Mouse (Mus musculus) thymus, adult 2 months (tissue): ENCODE measurements around the gene Uba52. TPM values are rescaled to one million over a fixed set of nuclear protein-coding genes. Genes with fewer than 3 reads are reported as not detected.

ENCODE experiments used
- DNase-seq: peaks from one replicate; pipeline ENCODE4 v3.0.0; 2021
- H3K27ac ChIP-seq: fragments of 200-500 bp; 2 replicates; pipeline ENCODE4 v1.5.1; 2012; ENCODE audit warnings: low read length, control low read depth; ENCODE audit not compliant: control insufficient read depth, insufficient read depth
- H3K27me3 ChIP-seq: fragments of 200-500 bp; 2 replicates; pipeline ENCODE4 v1.6.1; 2012; ENCODE audit warnings: mild to moderate bottlenecking, low read length, moderate library complexity, mixed read lengths; ENCODE audit not compliant: control insufficient read depth, insufficient read depth
- H3K36me3 ChIP-seq: fragments of 200-500 bp; 2 replicates; pipeline ENCODE4 v1.6.1; 2012; ENCODE audit warnings: mild to moderate bottlenecking, low read length, moderate library complexity; ENCODE audit not compliant: control insufficient read depth, insufficient read depth
- H3K4me1 ChIP-seq: fragments of 200-500 bp; replicated peaks from 2 replicates; pipeline ENCODE4 v1.6.1; 2012; ENCODE audit warnings: low read length; ENCODE audit not compliant: control insufficient read depth, insufficient read depth
- H3K4me3 ChIP-seq: fragments of 200-500 bp; 2 replicates; pipeline ENCODE4 v1.5.1; 2012; ENCODE audit warnings: mild to moderate bottlenecking, low read length, control low read depth, moderate library complexity; ENCODE audit not compliant: control insufficient read depth, insufficient read depth
- CTCF ChIP-seq: fragments of 200-500 bp; IDR thresholded peaks from 2 replicates; pipeline ENCODE4 v1.5.1; 2012; ENCODE audit warnings: mild to moderate bottlenecking, control low read depth, low read length, moderate library complexity, borderline replicate concordance; ENCODE audit not compliant: control insufficient read depth, poor library complexity, insufficient read depth; ENCODE audit errors: extremely low read depth
- POLR2A ChIP-seq: fragments of 200-500 bp; IDR thresholded peaks from 2 replicates; pipeline ENCODE4 v1.6.1; 2012; ENCODE audit warnings: mild to moderate bottlenecking, low read length, control low read depth, moderate library complexity; ENCODE audit not compliant: control insufficient read depth, poor library complexity, insufficient read depth; ENCODE audit errors: extremely low read depth
- WGBS: fragments of 180-500 bp; shearing (Covaris S2); methylation state at CpG from one replicate; pipeline ENCODE4 v1.1.7; 2018; 5-methylcytosine and 5-hydroxymethylcytosine counted together
- polyA plus RNA-seq: library from polyadenylated mRNA; depleted of rRNA; stranded (reverse); fragments of >200 nt; gene quantifications from 2 replicates; pipeline ENCODE4 v1.2.3, GENCODE M21; 2012

Uba52 gene
- polyA plus RNA-seq, 1 experiment = 731 TPM

DNA sequence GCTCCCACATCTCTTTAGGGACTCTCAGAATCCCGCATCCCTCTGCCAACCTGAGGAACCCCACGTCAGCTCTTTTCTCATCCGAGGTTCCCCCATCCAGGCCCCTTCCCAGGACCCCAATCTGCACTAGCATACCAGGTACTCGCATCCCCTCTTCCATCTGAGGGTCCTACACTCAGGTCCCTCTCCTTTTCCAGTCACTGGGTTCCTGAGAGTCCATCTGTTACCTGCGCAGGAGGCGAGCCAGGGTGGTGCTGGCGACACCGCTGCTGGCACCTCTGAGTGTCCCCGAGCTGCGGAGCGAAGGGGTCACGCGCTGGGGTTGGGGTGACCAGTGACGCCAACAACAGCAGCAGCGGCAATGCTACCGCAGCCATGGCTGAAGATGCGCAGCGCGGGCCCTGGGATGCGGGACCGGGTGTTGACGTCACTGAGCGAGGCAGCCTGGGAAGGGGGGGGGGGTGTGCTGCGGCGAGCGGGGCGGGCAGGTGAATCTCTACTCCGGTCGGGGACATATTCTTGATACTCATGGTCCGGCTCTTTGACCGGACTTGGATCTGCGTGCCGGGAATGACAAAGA is 23.6 kb downstream of the Uba52 start, which contains the start of gene Tmem59l:
Gene Tmem59l (minus strand): TSS at position 418 of the 580 bp plus-strand sequence.
- Histone ChIP-seq H3K4me3 (peak within 1 kb of the TSS; percentile 25), H3K27me3 (peaks cover 34% of the 10 kb centered on the region), H3K36me3 (no peaks in the 10 kb centered on the region), H3K27ac (no peak within 1 kb of the TSS), H3K4me1 (peaks cover 18% of the 10 kb centered on the region)
- TF ChIP-seq CTCF = no peak
- WGBS = 52% methylated on average over 33 of the region's 33 CpGs
- DNase-seq = no peak

DNA sequence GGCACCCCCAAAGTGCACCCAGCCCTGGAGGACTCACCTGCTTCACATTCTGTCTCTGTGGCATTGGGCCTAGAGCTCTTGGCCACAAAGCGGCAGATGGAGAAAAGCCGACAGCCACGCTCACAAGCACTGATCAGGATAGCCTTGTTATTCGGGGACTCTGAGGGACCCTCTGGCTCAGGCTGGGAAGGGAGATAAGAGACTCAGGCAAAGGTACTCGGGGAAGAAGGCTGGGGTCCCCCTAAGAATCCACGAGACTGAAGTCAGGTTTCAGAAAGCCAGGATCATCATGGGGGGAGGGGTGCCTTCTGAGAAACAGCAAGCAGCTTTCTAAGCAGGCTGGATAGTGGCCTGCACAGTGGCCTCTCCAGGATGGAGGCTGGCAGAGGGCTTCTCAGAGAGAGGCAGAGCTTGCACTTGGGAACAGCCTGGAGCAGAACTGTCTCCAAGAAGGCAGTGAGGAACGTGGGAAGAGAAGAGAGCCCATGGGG is 24.4 kb downstream of the Uba52 start:
- Histone ChIP-seq H3K27me3 (peaks cover 27% of the 10 kb centered on the region), H3K4me3 (no peak overlapping the region), H3K4me1 (peaks cover 18% of the 10 kb centered on the region), H3K27ac (no peak overlapping the region), H3K36me3 (no peaks in the 10 kb centered on the region)
- 80% methylated on average over 7 of the region's 7 CpGs for WGBS
- DNase-seq = no peak
- TF ChIP-seq CTCF (no peak), POLR2A (no peak)

DNA sequence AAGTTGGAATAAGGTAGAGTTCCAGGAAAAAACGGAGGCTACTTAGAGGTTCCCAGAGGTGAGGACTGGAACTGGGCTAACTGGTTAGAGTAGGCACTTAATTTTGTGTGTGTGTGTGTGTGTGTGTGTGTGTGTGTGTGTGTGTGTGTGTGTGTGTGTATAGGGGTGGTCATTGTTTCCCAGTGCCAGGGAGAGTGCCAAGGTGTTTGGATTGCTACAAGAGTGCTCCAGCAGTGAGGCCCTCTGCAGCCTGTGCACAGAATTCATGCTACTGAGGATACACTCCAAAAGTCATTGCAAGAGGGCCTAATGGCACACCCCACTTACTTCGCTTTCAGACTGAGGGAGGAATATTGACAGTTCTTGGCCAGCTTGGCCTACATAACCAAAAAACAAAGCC is 27.7 kb downstream of the Uba52 start:
- Histone ChIP-seq H3K27me3 (peaks cover 7% of the 10 kb centered on the region; the same call in 1 of the 2 replicates), H3K27ac (no peak overlapping the region), H3K4me1 (peaks cover 4% of the 10 kb centered on the region), H3K4me3 (no peak overlapping the region), H3K36me3 (no peaks in the 10 kb centered on the region)
- DNase-seq = no peak
- WGBS = 89% methylated on average over 2 of the region's 2 CpGs
- no peak for TF ChIP-seq POLR2A
- no peak for TF ChIP-seq CTCF

DNA sequence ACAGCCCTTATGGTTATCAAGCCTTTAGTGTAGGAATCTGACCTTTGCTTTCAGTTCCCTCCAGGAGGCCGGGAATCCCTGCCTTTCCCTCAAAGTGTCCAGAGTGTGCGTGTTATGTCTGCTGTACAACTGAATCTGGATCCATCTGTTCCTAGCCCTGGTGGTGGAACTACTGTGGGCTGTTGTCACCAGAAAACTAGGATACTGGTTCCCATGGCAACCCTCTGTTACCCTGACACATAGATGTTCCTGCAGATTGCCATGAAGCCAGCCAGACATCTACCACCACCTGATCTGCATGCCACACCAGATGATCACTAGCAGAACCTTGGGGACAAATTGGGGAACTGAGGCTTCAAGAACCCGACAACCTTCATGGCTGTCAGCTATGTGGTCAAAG is 28.7 kb downstream of the Uba52 start:
- Histone ChIP-seq H3K27ac (no peak overlapping the region), H3K27me3 (peaks cover 5% of the 10 kb centered on the region; the same call in 1 of the 2 replicates), H3K36me3 (no peaks in the 10 kb centered on the region), H3K4me1 (peaks cover 8% of the 10 kb centered on the region), H3K4me3 (no peak overlapping the region)
- TF ChIP-seq POLR2A (no peak), CTCF (no peak)
- DNase-seq = no peak
- WGBS = 82% methylated on average over 3 of the region's 3 CpGs

DNA sequence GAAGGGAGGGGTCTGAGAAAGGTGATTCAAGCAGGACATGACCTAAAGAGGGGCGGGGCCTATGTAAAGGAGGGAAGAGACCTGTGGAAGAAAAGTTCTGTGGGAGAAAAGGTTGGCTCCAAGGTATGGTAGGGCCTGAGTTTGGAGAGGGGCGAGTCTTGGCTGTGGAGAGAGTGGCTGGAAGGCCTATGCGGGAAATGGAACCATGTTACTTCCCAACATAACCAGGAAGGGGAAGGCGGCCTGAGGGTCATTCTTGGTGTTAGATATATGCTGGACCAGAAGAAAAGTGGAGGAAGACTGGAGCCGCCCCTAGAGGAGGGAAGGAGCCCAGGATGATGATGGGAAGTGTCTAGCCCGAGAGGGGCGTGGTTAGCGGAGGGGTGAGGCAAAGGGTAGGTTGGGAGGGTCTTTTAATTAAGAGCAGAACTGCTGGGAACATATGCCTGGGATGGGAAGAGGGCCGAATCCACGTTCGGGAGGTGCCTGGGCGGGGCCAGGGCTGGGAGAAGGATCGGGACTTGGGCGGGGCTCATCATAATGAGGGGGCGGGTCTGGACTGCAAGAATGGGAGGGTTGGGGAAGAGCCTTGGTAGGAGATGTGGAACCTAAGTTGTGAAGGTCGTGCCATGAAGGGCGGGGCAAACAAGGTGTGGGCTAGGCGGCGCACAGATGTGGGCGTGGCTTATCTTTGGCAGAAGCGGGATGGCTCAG is 33.2 kb downstream of the Uba52 start:
- H3K27ac ChIP-seq = no peak overlapping the region

DNA sequence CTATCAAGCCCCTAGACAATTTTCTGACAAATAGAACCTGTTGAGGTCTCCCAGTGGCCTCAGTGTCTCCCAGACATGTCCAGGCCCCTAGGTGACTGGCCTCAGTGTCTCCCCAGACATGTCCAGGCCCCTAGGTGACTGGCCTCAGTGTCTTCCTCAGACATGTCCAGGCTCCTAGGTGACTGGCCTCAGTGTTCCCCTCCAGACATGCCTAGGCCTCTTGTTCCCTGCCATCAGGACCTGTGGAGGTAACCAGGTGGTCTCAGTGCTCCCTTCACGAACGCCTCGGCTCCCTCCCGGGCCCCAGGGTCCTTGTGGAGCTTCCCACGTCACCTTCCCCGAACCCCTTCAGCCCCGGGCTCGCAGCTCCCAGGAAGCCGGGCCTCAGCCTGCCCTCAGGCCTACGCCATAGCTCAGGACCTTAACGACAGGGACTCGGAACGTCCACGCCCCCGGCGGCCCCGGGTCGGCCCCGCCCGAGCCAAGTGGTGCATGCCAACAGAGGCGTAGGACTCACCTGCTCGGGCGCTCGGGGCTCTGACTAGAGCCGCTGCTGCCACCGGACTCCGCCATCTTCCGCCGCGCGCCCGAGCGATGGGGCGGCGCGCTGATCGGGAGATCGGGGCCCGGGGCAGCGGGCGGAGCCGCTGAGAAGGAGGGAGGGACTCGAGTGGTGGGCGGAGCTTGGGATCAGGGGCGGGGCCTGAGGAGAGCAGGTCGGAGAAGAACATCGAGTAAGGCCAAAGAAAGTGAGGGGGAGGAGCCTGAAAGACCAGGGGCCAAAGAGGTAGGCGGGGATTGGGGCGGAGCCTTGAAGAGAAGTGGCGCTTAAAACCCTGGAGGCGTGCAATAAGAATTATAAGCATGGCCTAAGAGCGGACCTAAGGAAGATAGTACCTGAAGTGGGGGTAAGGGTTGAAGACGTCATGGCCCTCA is 34.0 kb downstream of the Uba52 start, which contains the start of gene Klhl26:
Gene Klhl26 (minus strand): TSS at position 636 of the 936 bp plus-strand sequence.
- no peaks in the 10 kb centered on the region for H3K36me3 ChIP-seq
- peak within 1 kb of the TSS; percentile 80 for H3K4me3 ChIP-seq
- WGBS = under 1% methylated on average over 53 of the region's 53 CpGs
- H3K27ac ChIP-seq = no peak within 1 kb of the TSS
- peaks cover 16% of the 10 kb centered on the region for H3K4me1 ChIP-seq
- H3K27me3 ChIP-seq = 0 out of 2 replicates have a peak, but pooled peaks cover 3% of the 10 kb centered on the region
- no peak for TF ChIP-seq CTCF
- 0 out of 2 replicates have a peak, but pooled peaks have one; percentile 31 for TF ChIP-seq POLR2A
- peak; percentile 94 for DNase-seq

More for the DNA sequence above, 33.2 kb downstream of the Uba52 start:
- no peaks in the 10 kb centered on the region for H3K36me3 ChIP-seq
- TF ChIP-seq CTCF = no peak
- peaks cover 16% of the 10 kb centered on the region for H3K4me1 ChIP-seq
- H3K4me3 ChIP-seq = peak overlapping the region; percentile 80
- no peak for DNase-seq
- 28% methylated on average over 21 of the region's 21 CpGs for WGBS
- peaks cover 3% of the 10 kb centered on the region; the same call in 1 of the 2 replicates for H3K27me3 ChIP-seq
